Mouse (Mus musculus) central nervous system, embryonic 11.5 days (tissue): ENCODE data around the gene Gabra5. TPM values are rescaled to one million over a fixed set of nuclear protein-coding genes. Genes with fewer than 3 reads are reported as not detected.

Experiments
- polyA plus RNA-seq: library from polyadenylated mRNA; depleted of rRNA; stranded (reverse); fragments of >200 nt; gene quantifications from 2 replicates; pipeline ENCODE4 v1.2.3, GENCODE M21; 2012; rRNA removed

Gene Gabra5
- polyA plus RNA-seq: 0.37 and 0.70 TPM in 2 replicates

DNA sequence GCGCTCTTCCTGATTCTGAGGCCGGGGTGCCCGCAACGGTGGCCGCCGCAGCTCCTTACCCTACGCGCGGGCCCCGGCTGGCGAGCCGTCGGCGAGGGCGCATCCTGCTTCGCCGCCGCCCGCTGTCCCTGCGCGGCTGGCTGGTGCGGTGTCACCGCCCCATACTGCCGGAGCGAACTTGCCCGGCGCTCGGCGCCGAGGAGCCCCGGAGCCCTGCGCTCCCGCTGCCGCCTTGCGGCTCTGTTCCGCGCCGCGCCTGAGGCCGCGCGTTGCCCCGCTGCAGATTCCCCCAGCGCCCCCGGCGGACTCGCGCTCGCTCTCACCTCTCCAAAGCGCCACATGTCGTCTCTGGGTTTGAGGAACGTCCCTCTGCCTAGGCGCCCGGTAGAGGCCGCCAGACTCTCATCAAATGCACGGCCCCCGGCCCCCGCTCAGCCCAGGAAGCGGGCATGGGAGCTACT, at the start of gene Gabra5:
Gene Gabra5, minus strand, starts transcription at position 379 of the 461 bp plus-strand sequence.

DNA sequence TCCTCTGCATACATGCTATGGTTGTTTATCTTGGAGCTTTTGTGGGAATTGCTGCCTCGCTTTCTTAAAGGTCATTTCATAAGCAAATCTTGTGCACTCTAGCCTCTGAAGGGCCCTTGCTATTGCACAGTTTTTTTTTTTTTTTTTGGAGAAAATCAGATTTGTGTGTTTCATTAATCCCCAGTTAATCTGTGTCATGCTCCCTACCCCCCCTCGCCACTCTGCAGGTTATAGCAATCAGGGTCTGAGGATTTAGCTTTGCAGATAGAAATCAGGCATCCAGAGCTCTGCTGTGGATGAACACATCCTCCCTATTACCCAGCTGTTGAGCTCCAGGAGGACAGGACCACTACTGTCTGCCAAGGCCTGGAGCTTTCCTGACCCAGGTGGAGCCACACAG, 90.5 kb downstream of the Gabra5 start, which contains the start of gene Gabrb3:
Gene Gabrb3, plus strand, starts transcription at position 301 of the 400 bp plus-strand sequence.

DNA sequence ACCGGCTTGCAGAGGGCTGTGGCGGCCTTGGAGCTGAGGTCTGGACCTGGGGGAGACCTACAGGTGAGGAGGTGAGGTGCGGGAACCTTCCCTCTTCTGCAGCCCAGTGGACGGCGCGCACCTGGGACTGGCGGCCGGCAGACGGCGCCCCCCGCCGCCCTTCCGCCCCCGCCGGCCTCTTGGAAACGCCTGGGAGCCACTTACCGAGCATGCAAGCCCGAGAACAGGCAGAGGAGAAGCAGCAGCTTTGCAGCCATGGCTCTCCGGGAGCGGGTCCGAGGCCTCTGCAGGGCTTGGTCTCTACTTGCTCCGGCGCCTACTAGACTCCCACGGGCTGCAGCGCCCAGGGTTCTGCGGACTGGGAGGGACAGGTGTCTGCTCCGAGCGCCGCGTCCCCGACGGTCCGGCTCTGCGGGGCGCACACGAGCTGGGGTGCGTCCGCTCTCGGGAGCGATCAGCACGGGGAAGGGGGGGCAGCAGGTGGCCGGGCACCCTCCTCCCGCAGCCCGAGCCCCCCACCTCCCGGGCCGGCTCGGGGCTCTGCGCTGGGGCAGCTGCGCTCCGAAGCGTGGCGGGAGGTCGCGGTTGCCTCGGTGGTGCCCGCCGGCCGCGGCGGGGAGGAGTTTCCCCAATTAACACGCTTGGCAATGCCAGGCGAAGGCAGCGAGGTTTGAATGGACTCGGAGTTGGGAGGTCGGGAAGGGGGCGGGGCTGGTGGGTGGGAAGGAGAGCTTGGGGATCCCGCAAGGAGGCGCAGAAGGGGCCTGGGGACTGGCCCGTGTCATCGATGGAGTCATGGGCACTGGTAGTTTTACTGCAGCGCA, 123.1 kb downstream of the Gabra5 start, which contains the start of gene Gabrg3:
Gene Gabrg3, minus strand, starts transcription at position 672 of the 824 bp plus-strand sequence.

Other genes with a start within 250 kb of the Gabra5 start
- 0.14 and 0.22 TPM in 2 replicates for gene Gabrg3, start 122.9 kb downstream of the Gabra5 start, polyA plus RNA-seq
- 5.0 and 7.2 TPM in 2 replicates for gene Gabrb3, start 90.4 kb downstream of the Gabra5 start, polyA plus RNA-seq